Mouse (Mus musculus): Measurements from ENCODE around the gene Hivep3. TPM values are rescaled to one million over a fixed set of nuclear protein-coding genes. Genes with fewer than 3 reads are reported as not detected.

The Hivep3 gene
- total RNA-seq, 4 experiments from 2014 or later: 7.4 to 11.0 (median 9.2) TPM

- no peak for DNase-seq (ENCODE audit: low spot score)
Observed at GRCm38 (mm10) chr4:119760820-119761219, 27.2 kb downstream of the Hivep3 start.

GRCm38 (mm10) chr4:119761459-119762121 lies 28.0 kb downstream of the Hivep3 start:
- no peak for DNase-seq (ENCODE audit: low spot score)

- no peak for DNase-seq (ENCODE audit: low spot score)
Observed at GRCm38 (mm10) chr4:119762171-119762570, 28.6 kb downstream of the Hivep3 start.

GRCm38 (mm10) chr4:119768046-119768445 lies 34.5 kb downstream of the Hivep3 start:
- no peak for DNase-seq (ENCODE audit: low spot score)

- DNase-seq (ENCODE audit: low spot score): no peak
Observed at GRCm38 (mm10) chr4:119775913-119776312, 42.3 kb downstream of the Hivep3 start.

GRCm38 (mm10) chr4:119777146-119777545 lies 43.6 kb downstream of the Hivep3 start:
- no peak for DNase-seq (ENCODE audit: low spot score)

GRCm38 (mm10) chr4:119779561-119780400 lies 46.2 kb downstream of the Hivep3 start:
- DNase-seq (ENCODE audit: low spot score): peak; percentile 47

GRCm38 (mm10) chr4:119780881-119781280 lies 47.3 kb downstream of the Hivep3 start:
- no peak for DNase-seq (ENCODE audit: low spot score)

- DNase-seq (ENCODE audit: low spot score): no peak
Observed at GRCm38 (mm10) chr4:119784959-119785358, 51.4 kb downstream of the Hivep3 start.

GRCm38 (mm10) chr4:119786307-119786706 lies 52.7 kb downstream of the Hivep3 start:
- DNase-seq (ENCODE audit: low spot score): peak; percentile 25

GRCm38 (mm10) chr4:119786721-119787120 lies 53.1 kb downstream of the Hivep3 start:
- DNase-seq (ENCODE audit: low spot score): peak; percentile 58

- DNase-seq (ENCODE audit: low spot score): no peak
Observed at GRCm38 (mm10) chr4:119788746-119789145, 55.2 kb downstream of the Hivep3 start.

- DNase-seq (ENCODE audit: low spot score): no peak
Observed at GRCm38 (mm10) chr4:119789495-119790148, 56.0 kb downstream of the Hivep3 start.

GRCm38 (mm10) chr4:119798891-119799290 lies 65.3 kb downstream of the Hivep3 start:
- peak; percentile 32 for DNase-seq (ENCODE audit: low spot score)

- no peak for DNase-seq (ENCODE audit: low spot score)
Observed at GRCm38 (mm10) chr4:119806556-119806955, 73.0 kb downstream of the Hivep3 start.

GRCm38 (mm10) chr4:119807359-119807758 lies 73.8 kb downstream of the Hivep3 start:
- DNase-seq (ENCODE audit: low spot score): no peak

GRCm38 (mm10) chr4:119809245-119809644 lies 75.7 kb downstream of the Hivep3 start:
- DNase-seq (ENCODE audit: low spot score): peak; percentile 74

GRCm38 (mm10) chr4:119812775-119813174 lies 79.2 kb downstream of the Hivep3 start:
- DNase-seq (ENCODE audit: low spot score): no peak

- no peak for DNase-seq (ENCODE audit: low spot score)
Observed at GRCm38 (mm10) chr4:119813500-119814184, 80.1 kb downstream of the Hivep3 start.

- DNase-seq (ENCODE audit: low spot score): no peak
Observed at GRCm38 (mm10) chr4:119814185-119815132, 80.9 kb downstream of the Hivep3 start.
